Mouse (Mus musculus) kidney, adult 8-10 months (tissue): ENCODE results near the gene Flnb.

Source experiments
- DNase-seq, 2 experiments: peaks; one replicate each; pipeline ENCODE4 v3.0.0; 2022

Flnb gene

DNA sequence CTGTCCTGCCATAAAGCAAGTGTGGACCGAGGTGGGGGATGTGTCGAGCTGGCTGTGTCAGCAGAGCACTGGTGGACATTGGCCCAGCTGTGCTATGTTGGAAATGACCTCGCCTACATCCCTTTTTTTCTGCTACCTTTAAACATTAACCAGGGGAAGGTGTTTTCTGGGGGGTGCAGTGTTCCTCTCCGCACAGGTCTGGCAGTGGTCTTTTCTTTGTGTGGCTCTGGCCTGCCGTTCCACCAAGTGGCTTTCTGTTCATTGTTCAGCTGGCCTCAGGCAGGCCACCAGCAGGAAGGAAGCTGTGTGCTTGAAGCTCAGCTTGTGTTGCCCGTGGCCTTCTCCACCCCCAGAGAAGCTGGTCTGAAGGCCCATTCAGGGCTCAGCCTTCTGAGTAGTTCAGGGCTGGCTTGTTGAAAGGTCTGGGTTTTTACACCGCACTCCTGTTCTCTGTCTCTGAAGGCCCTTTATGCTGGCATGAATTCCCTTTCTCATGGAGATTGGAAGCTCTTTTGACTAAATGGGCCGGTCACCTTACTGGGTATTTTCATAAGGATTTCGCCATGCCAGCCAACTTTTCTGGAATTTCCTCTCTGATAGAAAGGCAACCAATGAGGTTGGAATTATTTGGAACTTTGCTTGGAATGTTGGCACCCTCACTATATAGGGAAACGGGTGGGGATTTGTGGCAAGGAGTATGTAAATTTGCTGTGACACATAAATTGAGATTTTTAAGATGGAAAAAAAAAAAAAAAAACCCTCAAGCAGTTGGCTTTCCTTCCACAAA, 8.6 kb downstream of the Flnb start:
- peak; percentile 83 to 87 for DNase-seq

- DNase-seq, result peak; percentile 45 to 67
Observed at GRCm38 (mm10) chr14:7829181-7829580, 11.4 kb downstream of the Flnb start.

GRCm38 (mm10) chr14:7831770-7832439, 14.1 kb downstream of the Flnb start:
- DNase-seq, result no peak

- no peak for DNase-seq
Observed at GRCm38 (mm10) chr14:7832440-7832783, 14.7 kb downstream of the Flnb start.

DNA sequence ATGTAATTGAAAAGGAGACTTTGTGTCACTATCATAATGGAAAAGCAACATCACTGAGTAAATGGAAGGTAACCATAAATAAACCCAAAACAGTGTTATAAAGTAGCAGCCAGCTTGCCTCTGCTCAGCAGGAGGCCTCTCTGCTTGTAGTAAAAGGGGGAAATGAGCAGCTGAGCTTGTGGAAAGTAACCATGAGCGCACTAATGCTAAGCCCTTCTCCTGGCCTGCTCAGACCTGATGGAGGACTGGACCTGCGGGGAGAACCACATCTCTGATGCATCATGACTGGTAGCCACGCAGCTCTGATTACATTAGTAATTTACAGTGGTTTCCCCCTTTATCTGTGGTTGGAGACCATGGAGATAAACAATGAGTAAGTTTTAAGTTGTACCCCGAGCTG, 15.7 kb downstream of the Flnb start:
- no peak for DNase-seq

DNA sequence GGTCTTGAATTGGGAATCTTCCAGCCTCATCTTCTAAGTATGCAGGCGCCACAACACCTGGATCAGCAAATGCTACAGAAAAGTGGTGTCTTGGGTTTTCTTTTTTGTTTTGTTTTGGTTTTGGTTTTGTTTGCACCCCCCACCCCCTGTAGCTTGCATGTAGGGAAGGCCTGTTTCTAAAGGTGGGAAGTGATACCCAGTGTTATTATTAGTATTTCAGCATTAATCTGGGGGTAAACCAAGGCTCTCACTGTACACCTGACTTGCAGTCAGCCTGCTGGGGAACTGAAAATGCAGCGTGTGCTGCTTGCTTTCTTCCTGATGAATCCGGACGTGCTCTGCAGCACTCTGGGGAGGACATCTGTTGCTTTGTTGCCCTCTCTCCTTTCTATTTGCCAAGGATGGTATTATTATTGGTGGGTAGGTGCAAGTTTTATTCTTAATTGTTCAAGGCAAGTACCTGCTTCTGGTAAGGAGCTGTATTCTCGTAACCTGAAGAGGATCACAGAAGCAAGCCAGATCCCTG, 20.9 kb downstream of the Flnb start:
- DNase-seq, result no peak

DNA sequence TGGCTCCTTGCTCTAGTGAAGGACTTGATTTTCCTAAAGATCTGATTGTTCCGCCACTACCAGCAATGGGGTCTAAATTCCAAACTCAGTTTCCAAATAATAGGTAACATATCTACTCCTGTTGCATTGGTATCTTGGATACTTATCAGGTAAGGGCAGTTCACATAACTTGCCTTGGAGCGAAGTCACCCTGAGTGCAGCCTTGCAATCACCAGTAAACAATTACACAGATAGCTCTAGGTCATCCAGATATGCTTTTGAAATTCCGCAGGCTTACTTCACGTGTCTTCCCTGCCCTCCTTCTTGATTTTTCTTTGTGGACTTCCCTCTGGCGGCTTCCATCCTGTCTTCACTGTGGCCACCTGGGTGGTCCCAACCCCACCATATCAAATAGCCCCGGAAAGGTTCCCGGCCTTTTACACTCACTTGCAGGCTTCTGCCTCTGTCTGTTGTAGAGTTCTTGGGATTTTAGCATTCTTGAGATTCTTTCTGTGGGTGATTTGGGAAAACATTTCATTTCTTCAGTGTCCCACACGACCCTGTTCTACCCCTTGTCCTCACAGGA, 22.3 kb downstream of the Flnb start:
- DNase-seq, result no peak

- DNase-seq, result peak; percentile 55 to 62
Observed at GRCm38 (mm10) chr14:7842631-7843332, 25.0 kb downstream of the Flnb start.

GRCm38 (mm10) chr14:7846696-7847095, 28.9 kb downstream of the Flnb start:
- DNase-seq, result no peak

DNA sequence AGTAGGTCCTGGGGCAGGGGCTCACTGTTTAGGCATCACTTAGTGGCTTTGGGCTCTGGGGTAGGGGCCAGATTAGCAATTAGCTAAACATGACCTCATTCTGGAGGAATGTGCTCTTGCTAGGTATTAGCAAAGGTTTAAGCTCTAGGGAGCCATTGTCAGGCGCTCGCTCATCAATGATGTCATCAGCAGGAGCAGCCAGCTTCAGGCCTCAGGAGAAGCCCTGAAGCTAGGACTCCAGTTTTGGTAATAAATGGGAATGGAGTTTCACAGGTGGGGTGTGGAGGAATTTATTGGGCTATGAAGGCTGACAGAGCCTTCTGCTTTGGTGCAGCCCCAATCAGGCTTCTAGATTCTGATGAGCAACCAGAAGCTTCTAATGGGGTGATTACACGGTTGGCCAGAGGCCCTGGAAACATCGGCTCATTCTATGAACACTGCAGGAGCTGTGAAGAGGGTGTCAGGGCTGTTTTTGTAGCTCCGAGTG, 30.0 kb downstream of the Flnb start:
- DNase-seq, result no peak

GRCm38 (mm10) chr14:7850913-7851312, 33.2 kb downstream of the Flnb start:
- no peak for DNase-seq

DNA sequence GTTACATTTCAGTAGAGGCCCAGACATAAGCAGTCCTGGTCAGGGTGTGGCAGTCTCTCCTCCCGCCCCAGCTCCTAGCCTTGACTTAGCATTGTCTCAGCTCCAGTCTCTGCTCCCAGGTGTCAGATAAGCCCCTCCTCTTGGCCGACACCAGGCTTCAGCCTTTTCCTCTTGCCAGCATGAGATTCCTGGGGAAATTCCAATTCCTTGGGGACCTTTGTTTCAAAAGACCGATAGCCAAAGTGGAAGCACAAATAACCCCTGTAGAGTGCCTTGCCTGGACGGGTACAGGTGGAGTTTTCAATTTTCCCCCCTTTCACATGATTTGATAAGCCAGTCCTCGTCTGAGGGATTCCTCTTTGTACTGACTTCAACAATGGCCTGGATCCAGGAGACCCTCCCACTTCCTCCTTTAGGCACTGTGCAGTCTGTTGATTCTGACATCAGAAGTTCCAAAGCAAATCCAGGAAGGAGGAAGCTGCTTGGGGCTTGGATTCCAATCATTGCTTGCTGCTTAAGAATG, 33.8 kb downstream of the Flnb start:
- peak; percentile 61 to 69 for DNase-seq

GRCm38 (mm10) chr14:7853691-7854090, 35.9 kb downstream of the Flnb start:
- peak; percentile 50 to 59 for DNase-seq

DNA sequence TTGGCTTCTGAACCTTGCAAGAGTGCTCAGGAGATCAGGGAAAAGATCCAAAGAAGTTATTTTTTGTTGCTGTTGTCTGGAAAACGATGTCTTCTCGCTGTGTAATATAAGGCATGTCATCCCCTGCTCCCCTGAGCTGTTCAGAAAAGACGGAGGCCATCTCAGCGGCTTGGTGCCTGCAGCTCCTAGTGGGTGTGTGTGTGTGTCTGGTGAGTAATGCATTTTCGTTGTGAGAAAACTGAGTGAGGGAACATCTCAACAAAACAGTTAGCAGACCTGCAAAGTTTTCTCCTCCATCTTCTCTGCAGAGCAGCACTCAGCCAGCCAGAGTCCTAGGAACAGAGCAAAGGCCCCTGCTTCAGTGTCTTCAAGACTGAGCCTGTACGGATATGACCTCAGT, 36.6 kb downstream of the Flnb start:
- DNase-seq, result no peak

- DNase-seq, result no peak
Observed at GRCm38 (mm10) chr14:7855101-7855500, 37.3 kb downstream of the Flnb start.

- no peak for DNase-seq
Observed at GRCm38 (mm10) chr14:7855501-7855900, 37.7 kb downstream of the Flnb start.

- DNase-seq, result no peak
Observed at GRCm38 (mm10) chr14:7856348-7856747, 38.6 kb downstream of the Flnb start.

GRCm38 (mm10) chr14:7857835-7858234, 40.1 kb downstream of the Flnb start:
- DNase-seq, result no peak

DNA sequence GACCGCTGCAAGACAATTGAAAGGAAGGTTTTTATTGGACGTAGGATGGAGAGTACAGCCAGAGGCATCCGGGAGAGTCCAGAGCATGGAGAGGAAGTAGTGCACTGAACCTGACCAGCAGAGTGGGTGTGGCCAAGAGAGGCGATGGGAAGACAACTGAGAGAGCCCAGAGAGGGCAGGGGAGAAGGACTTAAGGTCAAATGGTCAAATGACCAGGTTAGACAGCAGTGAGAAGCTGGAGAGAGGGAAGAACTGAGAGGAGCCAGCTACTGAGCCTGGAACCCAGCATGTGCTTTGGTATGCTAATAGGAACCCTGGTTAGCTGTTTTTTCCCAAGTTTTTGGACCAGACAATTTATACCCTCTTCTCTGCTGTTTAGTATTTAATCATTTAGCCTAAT, 40.7 kb downstream of the Flnb start:
- DNase-seq, result no peak

GRCm38 (mm10) chr14:7860525-7861154, 42.9 kb downstream of the Flnb start:
- DNase-seq, result no peak

- no peak for DNase-seq
Observed at GRCm38 (mm10) chr14:7861275-7861674, 43.5 kb downstream of the Flnb start.

GRCm38 (mm10) chr14:7862226-7862625, 44.5 kb downstream of the Flnb start:
- DNase-seq, result no peak
